Mouse (Mus musculus): Measurements from ENCODE around the gene Tns1.

- TF ChIP-seq CTCF (conservative IDR thresholded peaks at IDR 0.05; ENCODE audit: low read length) = no peak
- no peak for TF ChIP-seq NANOG (IDR thresholded peaks at IDR 0.05; ENCODE audit: borderline replicate concordance, low read length)
- TF ChIP-seq POU5F1 (IDR thresholded peaks at IDR 0.05; ENCODE audit: borderline replicate concordance, low read length) = no peak
Measured at GRCm38 (mm10) chr1:74005020-74005419, 119.2 kb downstream of the Tns1 start.

Measured in E14TG2a.4 (cell line).